Mouse (Mus musculus): ENCODE results near the gene Ifne.

Ifne gene

DNA sequence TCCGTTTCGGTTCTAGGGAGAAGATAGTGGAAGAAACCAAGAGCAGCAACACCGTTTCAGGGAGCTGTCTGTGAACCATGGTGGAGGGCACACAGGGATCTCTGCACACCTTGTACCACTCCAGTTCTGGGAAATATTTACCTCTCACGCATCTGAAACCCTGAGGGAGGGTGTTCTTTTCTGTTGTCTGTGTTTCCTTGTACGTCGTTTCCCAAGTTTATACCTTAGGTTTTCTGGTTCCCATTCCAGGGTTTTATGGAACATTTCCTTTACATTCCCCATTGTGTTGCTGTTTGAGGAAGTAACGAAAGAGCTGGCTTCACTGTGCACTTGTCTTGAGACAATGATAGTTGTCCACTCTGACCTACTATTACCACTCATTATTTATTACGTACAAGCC is at the start of gene Ifne:
Gene Ifne (minus strand): TSS at position 101 of the 400 bp plus-strand sequence.
- no peak for DNase-seq

DNA sequence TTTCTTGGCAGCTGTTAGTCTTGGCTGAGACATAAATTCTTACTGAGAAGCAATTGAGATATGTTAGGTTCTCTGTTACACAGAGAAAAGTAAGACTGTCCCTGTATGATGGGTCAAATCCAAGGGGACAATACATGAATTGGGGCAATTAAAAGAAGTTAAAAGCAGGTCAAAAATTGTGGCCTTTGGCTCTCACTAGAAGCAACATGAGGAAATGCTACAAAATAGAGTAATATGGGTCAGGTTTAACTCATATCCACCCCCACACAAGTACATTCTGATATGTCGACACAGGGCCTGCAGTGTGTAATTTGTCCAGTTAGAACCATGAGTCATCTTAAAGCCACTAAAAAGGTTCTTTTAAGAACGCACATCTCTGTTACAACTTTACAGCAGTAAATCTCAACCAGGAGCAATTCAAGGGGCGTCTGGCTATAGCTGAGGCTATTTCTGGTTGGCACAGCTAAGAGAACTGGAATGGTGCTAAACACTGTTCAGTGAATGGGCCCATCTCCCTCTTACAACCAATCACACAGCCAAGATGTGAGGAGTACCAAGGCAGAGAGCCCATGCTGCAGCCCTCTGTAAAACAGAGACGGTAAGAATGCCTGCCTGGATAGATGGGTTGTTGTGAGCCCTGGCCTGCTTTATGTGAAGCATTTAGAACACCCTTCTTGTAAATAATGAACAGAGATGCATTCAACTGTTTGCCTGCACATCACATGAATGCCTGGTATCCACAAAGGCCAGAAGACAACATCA is 48.5 kb upstream of the Ifne start:
- DNase-seq: no peak

DNA sequence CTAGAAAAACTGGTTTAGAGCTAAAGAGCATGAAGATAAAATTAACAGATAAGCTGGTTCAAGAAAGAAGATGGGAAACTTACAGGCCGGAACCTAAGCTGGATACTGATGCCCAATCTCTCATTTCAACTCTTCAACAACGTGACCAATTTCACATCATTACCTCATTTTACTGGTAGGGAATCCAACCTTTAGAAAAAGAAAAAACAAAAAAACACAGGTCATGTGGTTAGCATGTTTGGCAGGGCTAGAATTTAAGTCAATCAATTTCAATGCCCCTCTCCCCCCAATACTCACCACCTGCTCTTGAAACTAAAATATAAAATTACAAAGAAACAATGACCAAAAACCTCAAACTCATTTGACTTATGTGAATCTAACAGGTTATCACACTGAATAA is 47.8 kb upstream of the Ifne start:
- DNase-seq: no peak

DNA sequence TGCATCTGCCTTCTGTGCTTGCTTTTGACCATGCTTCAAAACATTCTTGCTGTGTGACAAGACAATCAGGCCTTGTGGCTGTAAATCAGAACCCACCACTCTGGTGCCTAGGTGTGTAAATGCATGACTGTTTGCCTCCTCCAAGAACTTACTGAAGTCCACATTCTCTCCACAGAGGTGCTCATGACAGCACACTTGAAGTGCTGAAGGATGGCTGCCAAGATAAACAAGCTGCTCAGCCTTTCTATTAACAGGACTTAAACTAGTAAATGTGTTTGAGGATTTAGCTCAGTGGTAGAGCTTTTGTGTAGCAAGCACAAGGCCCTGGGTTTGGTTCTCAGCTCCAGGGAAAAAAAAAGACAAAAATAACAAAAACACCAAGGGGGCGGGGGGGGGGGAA is 46.6 kb upstream of the Ifne start:
- DNase-seq: no peak

DNA sequence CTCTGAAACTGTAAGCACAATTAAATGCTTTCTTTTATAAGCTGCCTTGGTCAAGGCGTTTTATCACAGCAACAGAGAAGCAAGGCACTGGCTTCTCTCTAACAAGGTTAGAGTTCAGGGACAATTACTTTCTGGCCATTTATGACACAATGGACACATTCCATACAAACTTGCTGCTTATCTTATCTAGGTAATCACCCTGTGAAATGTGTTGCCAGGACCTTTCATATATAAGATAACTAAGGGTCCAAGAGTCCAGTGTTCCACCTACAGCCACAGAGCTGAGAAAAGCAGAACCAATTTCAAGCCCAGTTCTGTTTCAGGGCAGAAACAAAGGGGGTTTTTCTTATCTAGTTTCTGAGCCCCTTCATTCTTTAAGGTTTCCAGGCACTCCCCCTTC is 46.1 kb upstream of the Ifne start:
- DNase-seq: no peak

DNA sequence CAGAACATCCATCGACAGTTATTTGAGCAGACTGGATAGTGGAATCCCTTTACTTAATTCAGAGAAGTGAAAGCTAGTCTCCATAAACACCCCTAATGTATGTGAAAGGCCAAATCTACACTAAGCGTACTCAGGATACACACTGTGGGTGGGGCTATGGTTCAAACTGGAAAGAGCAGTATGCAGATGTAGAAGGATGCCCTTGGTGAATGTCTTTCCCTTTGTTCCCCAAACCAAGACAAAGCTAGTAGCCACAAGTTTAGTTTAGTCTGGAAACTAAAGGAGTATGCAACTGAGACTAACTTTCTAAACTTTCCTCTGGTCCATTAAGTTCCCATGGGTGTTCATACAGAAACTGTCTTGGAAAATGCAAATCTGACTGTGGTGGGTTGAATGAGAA is 45.5 kb upstream of the Ifne start:
- no peak for DNase-seq

DNA sequence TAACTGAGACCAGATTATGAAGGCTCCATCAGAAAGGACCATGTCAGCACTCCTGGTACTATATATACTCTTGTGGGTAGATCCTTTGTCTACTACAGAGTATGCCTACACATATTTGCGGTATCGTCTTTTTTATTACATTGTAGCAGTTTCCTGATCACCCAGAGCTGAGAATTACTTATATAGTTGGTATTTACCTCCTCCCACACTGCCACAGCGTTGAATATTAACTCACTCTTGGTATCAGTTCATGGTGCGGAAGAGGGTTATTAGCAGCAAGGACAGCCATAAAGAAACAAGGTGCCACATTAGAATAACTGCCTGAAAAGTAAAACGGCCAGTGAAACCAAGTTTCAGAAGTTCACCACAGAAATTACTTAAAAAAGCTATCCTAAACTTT is 41.3 kb upstream of the Ifne start:
- DNase-seq: no peak

DNA sequence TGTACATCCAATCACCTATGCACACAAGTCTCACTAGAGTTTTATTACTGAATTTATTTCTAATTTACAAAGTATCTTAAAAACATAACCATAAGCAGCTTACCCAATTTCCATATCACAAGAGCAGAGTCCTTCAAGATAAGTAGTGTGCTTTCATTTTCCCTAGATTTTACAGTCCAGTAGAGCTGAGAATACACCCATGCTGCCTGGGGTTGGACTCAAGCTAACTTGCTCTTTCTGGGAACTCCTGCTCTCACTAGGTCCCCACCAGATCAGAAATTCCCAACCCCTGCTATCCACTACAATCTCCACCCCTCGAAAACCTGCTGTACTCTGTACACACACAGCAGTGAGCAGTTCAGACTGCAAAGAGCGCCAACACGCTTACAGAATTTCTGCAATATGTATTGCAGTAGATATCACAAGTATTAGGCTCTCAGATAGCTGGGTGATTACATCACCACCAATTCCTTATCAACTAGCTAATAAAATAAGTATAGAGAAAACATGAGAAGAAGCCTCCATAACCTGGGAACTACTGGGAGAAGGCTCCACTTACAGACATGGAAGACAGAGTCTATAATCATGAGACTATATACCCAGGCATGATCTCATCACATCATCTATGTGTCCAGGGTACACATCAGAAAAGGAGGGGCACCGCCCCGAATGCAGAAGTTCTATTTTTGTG is 37.9 kb upstream of the Ifne start:
- no peak for DNase-seq

DNA sequence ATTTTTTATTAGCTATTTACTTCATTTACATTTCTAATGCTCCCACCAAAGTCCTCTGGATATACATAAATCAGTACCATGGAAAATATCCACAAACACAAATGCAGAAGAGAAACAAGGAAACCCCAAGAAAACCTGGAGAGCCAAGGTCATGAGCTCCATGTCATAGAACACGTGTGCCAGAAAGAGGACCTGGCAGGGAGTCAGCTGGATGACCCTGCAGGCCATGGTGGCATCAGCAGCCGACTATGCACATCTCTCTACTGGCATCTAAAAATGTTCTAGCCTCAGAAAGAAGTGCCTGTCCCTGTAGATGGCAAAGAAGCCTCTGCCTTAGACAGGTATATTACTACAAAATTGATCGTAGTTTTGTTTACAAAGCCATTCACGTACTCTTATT is 36.3 kb upstream of the Ifne start:
- no peak for DNase-seq

DNA sequence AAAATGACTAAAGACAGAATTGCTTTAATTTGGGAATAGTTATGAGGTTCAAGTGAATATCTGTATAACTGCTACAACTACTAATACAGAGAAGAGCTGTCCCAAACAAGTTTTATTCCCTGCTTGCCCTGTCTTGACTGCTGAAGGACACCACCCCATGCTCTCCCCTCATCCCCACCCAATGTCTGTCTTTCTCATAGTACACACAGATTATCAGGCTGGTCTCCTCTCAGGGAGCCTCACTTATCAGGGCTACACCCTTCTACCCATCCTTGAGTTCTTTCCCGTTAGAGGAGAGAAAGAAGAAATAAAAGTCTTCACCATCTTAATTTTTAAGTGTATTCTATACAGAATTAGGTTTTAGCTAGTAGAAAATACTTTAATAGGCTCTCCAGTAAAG is 34.0 kb upstream of the Ifne start:
- no peak for DNase-seq

DNA sequence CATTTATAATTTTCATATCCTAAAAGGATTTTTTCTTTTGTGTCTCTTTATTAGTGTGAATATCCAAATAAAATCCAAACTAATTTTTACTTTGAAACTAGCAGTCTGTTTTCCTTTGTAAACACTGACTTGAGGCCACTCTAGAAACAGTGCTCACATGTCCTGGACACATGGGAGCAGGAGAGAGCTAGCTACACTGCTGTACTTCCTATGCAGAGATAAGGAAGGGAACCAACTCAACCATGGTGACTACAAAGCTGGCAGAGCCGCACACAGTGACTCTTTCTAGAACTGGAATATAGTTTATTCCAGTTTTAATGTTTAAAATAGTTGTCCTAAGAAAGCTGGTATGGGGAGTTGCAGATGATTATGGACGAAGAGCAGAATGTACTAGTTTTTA is 32.9 kb upstream of the Ifne start:
- no peak for DNase-seq

DNA sequence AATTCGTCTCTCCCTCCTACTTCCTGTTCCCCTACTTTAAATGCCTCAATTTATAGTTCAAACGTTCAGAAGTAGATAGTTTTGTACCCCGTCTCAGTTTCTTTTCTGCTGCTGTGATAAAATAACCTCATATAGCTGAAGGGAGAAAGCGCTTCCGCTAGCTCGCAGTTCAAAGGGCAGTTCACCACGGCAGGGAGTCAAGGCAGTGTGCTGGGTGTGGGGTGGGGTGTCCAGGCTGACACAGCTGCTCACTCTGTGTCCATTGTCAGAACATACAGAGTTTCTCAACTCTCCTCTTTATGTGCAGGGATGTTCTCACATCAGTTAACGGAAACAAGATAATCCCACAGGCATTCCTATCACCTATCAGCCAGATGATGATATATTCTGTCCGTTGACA is 32.2 kb upstream of the Ifne start:
- DNase-seq: no peak

DNA sequence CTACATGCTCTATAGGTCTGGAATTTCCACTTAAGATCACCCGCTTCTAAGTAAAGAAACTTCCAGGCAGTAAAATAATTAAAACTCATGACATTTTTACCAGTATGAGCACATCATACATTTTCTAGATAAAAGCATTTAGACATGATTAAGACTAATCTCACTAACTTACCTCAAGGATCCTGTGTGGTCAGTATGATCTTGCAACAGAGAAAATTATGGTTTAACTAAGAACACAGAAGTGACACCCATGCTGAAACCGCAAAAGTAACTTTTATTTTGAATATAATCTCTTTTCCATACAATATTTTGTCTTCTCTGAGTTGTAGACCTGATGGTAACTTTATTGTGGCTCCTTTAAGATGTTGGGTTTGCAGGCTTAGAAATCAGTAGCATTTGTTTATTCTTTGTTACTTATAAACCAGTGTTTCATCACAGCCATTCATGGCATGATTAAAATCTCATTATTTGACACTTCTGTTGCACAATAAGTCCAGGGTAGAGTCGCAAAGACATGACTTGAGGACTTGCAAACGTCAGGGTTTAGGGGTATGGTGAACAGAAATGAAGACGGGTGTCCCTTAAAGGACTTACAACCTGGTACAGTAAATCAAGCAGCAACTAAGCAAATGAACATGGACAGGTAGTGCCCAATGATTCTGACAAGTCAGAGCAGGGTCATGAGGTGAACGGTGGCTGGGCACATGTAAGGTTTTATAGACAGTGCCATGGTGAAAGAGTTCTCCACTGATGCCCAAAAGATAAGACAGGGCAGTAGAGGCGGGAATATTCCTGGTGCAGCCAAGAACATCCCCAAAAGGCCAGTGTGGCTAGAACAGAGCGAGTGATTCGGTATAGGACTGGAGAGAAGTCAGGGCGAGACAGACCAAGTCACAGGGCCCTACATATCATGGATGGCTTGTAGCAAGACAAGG is 29.9 kb upstream of the Ifne start:
- DNase-seq: no peak

DNA sequence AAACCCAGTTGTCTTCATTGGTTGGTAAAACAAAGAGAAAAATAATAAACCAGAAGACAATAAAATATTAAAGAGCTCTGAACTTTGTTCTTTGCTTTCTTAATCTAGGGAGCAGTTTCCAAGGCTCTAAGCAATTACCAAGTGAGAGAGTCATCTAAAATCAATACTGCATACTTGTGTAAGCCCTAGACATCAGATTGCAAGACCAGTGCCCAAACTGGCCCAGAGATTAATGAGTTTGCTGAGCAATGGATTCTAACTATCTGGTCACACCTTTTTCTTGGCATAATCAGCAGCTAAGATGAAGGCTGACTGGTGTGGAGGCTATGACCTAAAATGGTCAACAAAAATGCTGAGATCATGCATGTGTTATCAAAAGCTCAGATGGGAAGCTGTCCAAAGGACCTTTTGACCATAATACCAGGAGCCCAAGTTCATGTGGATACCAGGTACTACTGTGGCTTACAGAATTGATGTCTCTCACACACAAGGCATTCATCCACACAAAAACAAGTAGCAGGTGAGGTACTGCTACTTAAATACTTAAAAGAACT is 13.3 kb upstream of the Ifne start:
- no peak for DNase-seq

DNA sequence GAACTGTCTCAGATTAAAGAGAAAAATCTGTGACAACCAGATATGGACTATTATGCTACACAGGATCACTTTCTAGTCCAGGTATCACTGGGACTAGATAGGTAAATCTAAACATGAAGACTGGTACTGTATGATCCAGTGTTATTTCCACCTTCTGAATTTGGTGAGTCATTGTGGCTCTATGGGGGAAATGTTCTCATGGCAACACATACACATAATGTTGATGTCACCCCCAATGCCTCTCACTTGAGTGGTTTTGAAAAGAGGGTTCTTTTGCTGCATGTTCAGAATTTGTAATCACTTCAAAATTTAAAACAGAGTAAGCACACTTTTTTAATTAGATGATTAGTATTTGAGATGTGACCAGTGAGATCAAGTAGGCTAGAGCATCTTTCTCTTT is 8.2 kb upstream of the Ifne start:
- DNase-seq: no peak

DNA sequence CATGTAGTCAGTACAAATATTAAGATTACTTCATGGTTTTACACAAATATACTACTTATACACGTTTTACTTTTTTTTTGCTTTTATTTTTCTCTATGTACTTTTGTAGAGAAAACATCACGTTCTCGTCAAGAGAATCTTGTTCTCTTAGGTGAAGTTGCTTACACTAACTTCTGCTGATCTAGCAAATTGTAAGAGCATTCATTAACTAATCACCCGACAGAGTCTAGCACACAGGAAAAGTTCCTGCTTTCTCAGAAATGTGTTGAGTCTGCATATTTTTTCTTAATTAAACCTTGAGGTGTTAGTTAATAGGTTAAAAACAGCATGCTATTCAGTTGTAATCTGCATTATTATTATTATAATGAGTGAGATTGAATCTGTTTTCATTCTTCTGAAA is 1.2 kb downstream of the Ifne start:
- no peak for DNase-seq

DNA sequence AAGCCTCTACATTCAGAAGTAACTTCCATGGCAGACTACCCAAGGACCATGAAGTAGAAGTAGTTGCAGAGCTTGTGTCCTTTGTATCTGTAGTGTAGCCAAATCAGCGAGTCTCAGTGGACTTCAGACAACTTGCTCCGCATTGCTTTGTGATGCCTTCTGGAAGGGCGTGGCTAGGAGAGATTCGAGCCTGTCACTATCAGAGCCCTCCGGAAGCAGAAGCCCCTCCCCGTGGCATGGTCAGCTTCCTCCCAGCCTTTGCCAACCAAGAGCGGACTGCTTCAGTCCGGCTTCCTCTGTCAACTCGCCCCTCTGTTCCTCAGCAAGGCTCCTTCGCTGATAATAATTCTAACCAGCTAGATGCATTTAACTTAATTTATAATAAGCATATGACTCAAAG is 1.8 kb downstream of the Ifne start:
- DNase-seq: no peak

DNA sequence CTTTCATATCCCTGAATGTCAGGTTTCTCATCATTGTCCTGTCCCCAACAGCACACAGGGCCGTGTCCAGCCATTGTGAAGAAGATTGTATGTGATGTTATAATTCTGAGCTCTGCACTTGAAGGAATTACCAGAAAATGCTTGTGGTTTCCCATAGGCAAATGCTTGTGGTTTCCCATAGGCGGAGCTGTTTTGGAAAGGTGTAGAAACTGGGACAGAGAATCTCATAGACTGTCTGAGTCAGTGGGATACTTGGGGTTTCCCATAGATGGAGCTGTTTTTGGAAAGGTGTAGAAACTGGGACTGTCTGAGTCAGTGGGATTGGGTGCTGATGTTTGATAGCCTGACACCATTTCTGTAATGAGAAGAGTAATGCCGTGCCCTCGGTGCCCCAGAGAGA is 3.5 kb downstream of the Ifne start:
- DNase-seq: no peak

DNA sequence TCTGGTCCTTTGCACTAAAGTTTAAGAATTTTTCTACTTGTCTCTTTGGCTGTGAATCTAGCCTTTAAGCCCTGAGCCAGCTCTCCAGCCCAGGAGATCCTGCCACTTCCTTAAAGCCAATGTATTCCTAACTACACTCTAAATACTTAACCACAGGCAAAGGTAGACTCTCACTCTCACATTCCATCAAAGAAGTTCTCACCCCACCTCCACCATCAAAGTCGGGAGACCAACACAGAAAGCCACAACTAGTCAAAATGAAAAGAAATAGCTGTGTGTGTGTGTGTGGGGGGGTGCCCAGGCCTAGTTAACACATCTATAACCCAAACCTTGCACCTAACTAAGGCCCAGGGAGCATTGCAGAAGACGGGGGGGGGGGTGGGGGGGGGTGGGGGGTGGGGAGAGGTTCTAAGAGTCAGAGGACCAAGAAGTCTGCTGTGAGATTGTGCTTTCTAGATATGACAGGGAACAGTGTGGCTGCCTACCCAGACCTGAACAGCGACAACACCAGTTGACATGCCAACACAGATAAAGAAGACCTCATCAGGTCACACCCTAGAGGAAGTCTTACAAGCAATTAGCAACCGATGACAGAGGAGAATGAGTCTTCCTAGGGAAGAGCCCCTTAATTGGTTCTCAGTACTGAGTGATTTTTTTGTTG is 4.4 kb downstream of the Ifne start:
- no peak for DNase-seq

DNA sequence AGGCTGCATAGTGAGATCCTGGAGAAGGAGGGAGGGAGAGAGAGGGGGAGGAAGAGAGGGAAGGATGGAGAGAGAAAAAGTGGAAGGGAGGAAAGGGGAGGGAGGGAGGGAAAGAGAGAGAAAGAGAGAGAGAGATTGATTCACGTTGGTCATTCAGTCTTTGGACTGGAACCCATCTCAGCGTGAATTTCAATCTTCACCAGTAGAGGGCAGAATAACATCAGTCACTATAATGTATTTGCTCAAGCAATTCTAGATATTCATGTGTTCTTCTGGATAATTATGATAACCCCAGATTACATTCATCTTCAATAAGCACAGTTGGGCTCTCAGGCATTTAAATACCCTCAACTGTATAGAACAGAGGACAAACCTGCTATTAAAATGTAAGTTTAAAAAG is 7.3 kb downstream of the Ifne start:
- no peak for DNase-seq

DNA sequence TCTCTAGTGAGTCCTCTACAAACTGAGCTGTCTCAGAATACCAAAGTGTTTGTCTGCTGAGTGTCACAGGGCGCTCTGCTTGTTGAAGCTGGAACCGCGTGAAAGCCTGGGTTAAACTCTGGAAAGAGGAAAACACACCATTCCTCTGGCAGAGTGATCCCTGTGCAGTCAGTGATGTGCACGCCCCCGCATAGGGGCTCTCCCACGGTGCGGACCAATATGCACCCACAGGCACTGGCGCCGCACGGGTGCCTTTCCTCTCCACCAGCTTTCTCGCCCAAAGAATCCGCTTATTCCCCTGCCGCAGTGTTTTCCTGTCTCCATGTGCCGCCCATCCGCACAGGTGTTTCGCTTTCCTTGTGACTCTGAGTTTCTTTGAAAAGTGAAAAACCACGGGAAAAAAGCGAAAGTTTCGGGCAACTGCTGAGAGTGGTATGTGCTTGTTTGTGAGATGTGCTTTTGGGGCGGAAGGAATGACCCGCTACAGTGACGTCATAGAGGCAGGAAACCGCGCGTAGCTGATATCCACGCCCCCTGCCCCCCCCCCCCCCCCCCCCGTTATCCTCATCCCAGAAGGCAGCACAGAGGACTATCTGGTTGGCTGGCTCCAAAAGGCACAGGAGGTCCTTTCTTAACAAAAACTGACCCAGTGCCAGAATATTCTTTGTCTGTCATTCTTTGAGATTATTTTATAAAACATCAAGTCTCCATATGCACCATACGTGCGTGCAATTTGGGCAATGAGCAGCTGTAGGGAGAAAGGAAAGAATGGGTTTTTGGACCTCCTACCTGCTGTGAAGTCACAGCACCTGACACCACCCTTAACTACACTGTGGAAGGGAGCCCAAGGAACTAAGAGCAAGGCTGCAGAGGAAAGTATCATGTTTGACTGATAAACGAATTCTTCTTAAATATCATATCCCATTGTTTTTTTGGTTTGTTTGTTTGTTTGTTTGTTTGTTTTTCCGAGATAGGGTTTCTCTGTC is 11.8 kb downstream of the Ifne start:
- DNase-seq: no peak

All from cerebellum, adult 9-11 months (tissue).